Mouse (Mus musculus): ENCODE data around the gene Ace3.

The Ace3 gene

DNA sequence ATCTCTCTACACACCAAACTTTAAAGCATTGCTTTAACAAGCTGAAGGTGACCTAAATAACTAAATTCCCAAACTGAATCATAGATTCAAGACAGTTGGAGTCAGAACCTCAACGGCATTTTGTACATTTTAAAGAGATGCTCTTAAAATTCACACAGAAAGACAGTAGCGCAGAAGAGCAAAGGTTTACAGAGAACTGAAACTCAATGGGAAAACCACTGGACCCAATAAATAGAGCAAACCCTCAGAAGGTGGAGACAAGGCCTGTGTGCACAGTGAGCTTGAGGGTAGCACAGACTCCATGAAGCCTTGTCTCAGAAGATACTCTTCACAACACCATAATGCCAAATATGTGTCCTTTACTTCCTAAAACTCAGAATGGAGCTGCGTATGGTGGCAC is 51.3 kb downstream of the Ace3 start:
- DNase-seq = no peak

DNA sequence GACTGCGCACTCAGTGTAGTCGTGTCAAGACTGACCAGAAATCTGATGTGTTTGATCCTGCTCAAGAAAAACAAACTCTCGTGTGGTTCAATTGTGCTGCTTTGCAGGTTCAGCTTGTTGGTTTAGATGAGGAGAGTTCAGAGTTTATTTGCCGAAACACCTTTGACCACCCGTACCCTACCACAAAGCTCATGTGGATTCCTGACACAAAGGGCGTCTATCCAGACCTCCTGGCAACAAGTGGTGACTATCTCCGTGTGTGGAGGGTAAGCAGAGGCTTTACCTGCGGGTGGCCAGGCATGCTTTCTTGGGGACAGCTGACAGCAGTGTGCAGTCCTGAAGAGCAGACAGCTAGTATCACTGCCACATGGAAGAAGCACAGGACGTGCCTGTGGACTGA is 52.1 kb downstream of the Ace3 start:
- DNase-seq = no peak

DNA sequence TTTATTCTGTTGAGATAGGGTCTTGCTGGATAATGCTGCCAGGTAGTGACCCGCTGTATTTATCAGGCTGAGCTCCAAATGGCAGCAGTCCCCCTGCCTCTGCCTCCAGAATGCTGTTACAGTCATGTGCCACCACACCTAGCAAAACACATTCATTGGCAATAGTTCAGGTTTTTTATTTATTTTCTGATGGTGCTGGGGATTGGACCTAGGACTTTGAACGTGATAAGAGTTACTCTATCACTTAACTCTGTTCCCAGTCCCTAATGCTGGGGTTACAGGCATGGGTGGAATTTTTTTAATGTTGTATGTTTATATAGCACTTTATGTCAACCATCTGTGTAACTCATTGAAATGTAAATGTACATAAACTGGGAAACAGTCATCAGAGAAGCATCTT is 59.4 kb downstream of the Ace3 start:
- DNase-seq = no peak

DNA sequence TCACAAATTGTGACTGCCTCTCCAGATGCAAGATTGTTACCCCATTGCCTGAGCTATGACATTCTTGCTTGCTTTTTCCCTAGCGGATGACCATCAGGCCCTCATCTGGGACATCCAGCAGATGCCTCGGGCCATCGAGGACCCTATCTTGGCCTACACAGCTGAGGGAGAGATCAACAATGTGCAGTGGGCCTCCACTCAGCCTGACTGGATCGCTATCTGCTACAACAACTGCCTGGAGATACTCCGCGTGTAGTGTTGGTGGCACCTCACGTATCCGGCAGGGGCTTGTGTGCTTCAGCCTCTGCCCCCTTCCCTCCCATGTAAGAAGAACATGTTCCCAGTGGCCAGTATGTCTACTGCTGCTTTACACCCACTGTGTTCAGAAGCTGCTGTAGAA is 60.1 kb downstream of the Ace3 start:
- DNase-seq = no peak

Data from right cerebral cortex, postnatal 25 days (tissue).